Mouse (Mus musculus) Patski (cell line): ENCODE results near the gene Cggbp1. TPM values are rescaled to one million over a fixed set of nuclear protein-coding genes. Genes with fewer than 3 reads are reported as not detected.
A peak's percentile ranks its signal among the peaks of the same experiment; 100 is the strongest.
"Not testable (repeated sequence)": the region's sequence is repeated elsewhere in the genome, so short reads cannot be mapped to it uniquely, and the experiment has no call there.

ENCODE experiments used
- ATAC-seq: fragments of 100-300 bp; one replicate; pipeline ENCODE4 v1.8.0; 2021
- CTCF ChIA-PET: fragments of 350-600 bp; sonication (Branson Sonifier 250); formaldehyde crosslinking; loops from one replicate; lab custom pipeline; 2022; ENCODE audit warnings: inconsistent platforms; lab: Charles Lee
- POLR2A ChIA-PET: fragments of 350-600 bp; sonication (Branson Sonifier 250); formaldehyde crosslinking; loops from one replicate; lab custom pipeline; 2022; ENCODE audit warnings: antibody characterized with exemption, inconsistent platforms; lab: Charles Lee
- DNase-seq: peaks from one replicate; pipeline ENCODE4 v3.0.0-alpha.2; 2011; ENCODE audit warnings: low read depth, low spot score
- H3K27me3 ChIP-seq: fragments of 371-371 bp; one replicate; pipeline ENCODE4 v1.5.1; 2021
- CTCF ChIP-seq: fragments of 100-300 bp; IDR thresholded peaks from one replicate; pipeline ENCODE4 v1.5.1; 2021
- in situ Hi-C: fragments of 300-500 bp; cut with MboI; formaldehyde crosslinking; loops from 3 replicates; pipeline ENCODE4 v1.11.1; 2018; ENCODE audit warnings: low pct_unique_long_range_greater_than_20kb, mixed read lengths
- polyA plus RNA-seq: library from polyadenylated mRNA; unstranded; gene quantifications from one replicate; pipeline ENCODE4 v1.2.3, GENCODE M21; 2021

The Cggbp1 gene
- polyA plus RNA-seq, 1 experiment from 2014 or later = 55.2 TPM

DNA sequence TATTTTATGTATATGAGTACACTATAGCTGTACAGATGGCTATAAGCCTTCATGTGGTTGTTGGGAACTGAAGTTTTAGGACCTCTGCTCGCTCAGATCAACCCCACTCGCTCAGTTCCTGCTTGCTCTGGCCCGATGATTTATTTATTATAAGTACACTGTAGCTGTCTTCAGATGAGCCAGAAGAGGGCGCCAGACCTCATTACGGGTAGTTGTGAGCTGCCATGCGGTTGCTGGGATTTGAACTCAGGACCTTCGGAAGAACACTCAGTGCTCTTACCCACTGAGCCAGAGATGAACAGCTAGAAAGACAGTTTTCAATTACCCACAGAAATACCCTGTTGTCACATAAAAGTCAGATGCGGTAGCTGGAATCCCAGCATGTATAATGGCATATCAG, 5.8 kb upstream of the Cggbp1 start:
- ATAC-seq = no peak
- TF ChIP-seq CTCF = no peak
- POLR2A ChIA-PET = no interaction called here
- in situ Hi-C loops = no loop called here
- no peak for DNase-seq
- CTCF ChIA-PET = interaction anchor here (1.0 to 1.5 kb wide), 3 partner anchors 15 to 76 kb away, joined by 3 to 4 read pairs (median 4); no protein-coding TSS in a partner anchor
- H3K27me3 ChIP-seq = no peaks in the 10 kb centered on the region

DNA sequence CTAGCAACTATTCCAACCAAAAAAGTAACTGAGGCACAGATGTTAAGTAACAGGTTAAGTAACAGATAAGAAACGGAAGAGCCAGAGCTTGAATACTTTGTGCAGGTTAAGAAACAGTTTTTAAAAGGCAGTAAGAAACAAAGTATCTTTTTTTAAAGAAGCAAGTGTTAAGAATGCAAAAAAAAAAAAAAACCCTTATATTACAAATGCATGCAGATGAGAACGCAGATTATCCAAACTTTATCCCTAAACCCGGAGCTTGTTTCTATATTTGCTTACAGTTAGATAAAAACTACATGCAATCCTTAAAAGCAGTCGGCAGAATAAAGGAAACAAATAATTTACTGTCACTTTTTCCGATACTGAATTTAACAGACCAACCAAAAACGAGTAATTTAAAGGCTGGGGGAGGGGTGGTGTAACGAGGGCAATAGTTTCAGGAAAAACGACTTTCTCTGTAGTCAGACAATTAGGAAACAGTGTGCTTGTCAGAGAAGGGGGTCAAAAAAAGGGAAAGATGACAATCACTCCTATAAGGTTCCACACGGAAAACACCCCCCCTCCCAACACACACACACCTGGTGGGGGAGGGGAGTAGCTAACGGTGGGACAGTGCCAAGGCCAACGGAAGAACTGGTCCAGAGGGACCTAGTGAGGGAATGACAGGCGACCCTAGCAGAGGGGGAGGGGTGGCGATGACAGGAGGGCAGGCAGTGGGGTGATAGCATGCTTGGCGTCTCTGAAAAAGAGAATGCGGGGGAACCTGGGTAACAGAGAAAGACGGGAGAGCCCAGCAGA, 1.3 kb upstream of the Cggbp1 start:
- CTCF ChIA-PET = interaction anchor here (1.4 to 2.7 kb wide), 2 partner anchors 11 to 13 kb away, joined by 3 to 8 read pairs; no protein-coding TSS in a partner anchor
- in situ Hi-C loops = loop anchor here (25.0 kb wide), 1 partner anchor 962 kb away; the partner anchor contains the start of gene Vgll3

DNA sequence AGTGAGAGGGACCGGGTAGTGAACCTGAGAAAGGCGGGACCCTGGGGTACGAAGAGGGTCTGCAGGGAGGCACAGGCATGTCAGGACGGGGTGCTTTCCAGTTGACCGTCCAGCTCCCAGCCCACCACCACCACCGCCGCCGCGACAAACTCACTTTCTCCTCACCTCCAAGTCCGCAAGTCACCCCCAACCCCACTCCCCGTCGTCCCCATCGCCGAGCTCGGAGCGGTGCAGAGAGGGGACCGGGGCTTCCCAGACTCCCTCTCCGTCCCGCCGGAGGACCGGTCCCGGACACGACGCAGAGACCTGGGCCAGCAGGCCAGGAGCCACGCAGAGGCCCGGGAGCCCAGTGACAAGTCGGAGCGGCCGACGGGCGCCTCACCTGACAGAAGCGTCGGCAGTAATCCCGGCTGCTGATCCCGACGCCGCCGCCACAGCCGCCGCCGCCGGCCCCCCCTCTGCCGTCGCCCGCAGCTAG, 672 bp upstream of the Cggbp1 start:
- no peaks in the 10 kb centered on the region for H3K27me3 ChIP-seq
- ATAC-seq = peak; percentile 17
- POLR2A ChIA-PET = interaction anchor here (0.8 to 1.4 kb wide), 4 partner anchors 12 to 81 kb away, joined by 3 to 6 read pairs (median 4); partner anchors contain the start of gene 4930453N24Rik
- TF ChIP-seq CTCF = no peak
- DNase-seq = no peak
- CTCF ChIA-PET = interaction anchor here (1.4 to 2.7 kb wide), 2 partner anchors 12 to 13 kb away, joined by 3 to 8 read pairs; no protein-coding TSS in a partner anchor
- in situ Hi-C loops = loop anchor here (25.0 kb wide), 1 partner anchor 961 kb away; the partner anchor contains the start of gene Vgll3

More for the DNA sequence above, 1.3 kb upstream of the Cggbp1 start:
- DNase-seq = no peak
- TF ChIP-seq CTCF = no peak
- no peaks in the 10 kb centered on the region for H3K27me3 ChIP-seq
- POLR2A ChIA-PET = interaction anchor here (0.6 to 1.4 kb wide), 4 partner anchors 12 to 80 kb away, joined by 3 to 6 read pairs (median 4); partner anchors contain the start of gene 4930453N24Rik
- ATAC-seq = no peak

DNA sequence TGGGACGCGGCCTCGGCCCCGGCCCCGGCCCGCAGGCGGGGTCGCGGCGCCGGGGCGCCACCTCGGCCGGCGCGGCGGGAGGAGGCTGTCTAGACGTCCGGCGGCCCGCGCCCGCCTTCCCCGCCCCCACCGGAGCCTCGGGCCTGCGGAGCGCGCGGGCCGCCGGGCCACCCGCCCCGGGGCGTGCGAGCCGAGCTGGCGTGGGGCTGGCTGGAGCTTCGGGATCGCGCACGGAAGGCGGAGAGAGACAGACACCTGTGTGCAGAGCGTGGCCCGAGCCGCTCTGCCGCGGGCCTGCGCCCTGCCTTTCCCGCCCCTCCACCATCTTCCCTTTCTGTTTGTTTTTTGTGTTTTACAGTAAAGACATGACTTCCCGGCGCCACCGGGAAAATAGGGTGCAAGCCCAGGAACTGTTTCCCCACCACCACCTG, 660 bp downstream of the Cggbp1 start:
- CTCF ChIA-PET = no interaction called here

DNA sequence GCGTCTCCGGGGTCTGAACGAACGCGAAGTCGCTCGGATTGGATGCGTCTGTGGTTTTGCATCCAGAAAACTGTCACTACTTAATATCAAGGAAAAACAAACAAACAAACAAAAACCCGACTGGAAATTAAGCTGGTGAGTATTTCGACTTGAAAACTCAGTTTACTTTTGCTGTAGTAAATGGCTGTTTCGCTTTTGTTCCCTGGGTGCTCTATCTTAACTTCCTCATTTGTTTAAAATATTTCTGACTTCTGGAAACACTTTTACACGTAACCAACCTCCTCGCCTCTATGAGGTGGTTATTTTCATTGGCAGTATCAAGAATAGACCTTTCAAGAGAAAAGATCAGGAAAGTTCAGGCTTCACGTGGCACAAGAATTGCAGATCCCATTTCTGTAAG, 1.1 kb downstream of the Cggbp1 start:
- ChIA-PET CTCF (no interaction called here), POLR2A (interaction anchor here (1.0 to 1.3 kb wide), 2 partner anchors 21 to 82 kb away, joined by 3 to 4 read pairs; partner anchors contain the start of gene 4930453N24Rik)
- no peak for TF ChIP-seq CTCF
- H3K27me3 ChIP-seq = no peaks in the 10 kb centered on the region
- ATAC-seq (no peak), DNase-seq (no peak)
- in situ Hi-C loops = loop anchor here (25.0 kb wide), 1 partner anchor 959 kb away; the partner anchor contains the start of gene Vgll3

More for the DNA sequence above, 660 bp downstream of the Cggbp1 start:
- peak; percentile 15 for ATAC-seq
- in situ Hi-C loops = loop anchor here (25.0 kb wide), 1 partner anchor 960 kb away; the partner anchor contains the start of gene Vgll3
- no peak for TF ChIP-seq CTCF
- H3K27me3 ChIP-seq = no peaks in the 10 kb centered on the region
- no peak for DNase-seq
- POLR2A ChIA-PET = interaction anchor here (1.0 to 1.3 kb wide), 2 partner anchors 22 to 82 kb away, joined by 3 to 4 read pairs; partner anchors contain the start of gene 4930453N24Rik

DNA sequence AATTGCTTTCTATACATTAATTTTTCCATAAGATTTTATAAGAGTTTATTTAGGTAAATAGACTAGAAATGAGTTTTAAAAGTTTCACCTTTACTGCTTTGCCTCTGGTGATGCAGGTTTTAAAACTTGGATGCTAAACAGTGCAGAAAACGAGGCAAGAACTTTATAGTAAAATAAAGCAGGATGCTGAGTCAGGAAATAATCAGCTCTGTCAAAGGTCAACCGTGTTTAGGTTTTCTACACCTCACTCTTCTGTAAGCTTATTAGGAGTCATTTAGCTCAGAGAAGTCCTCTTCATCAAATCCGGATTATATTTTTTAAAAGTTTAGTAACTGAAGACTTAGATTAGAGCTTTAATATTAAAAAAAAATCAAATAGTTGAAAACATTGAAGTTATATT, 5.2 kb downstream of the Cggbp1 start:
- no peak for ATAC-seq
- H3K27me3 ChIP-seq = no peaks in the 10 kb centered on the region
- DNase-seq = no peak
- CTCF ChIA-PET = no interaction called here
- in situ Hi-C loops = loop anchor here (5.0 to 25.0 kb wide), 2 partner anchors 90 to 955 kb away; partner anchors contain the start of gene Vgll3
- TF ChIP-seq CTCF = no peak
- POLR2A ChIA-PET = no interaction called here

DNA sequence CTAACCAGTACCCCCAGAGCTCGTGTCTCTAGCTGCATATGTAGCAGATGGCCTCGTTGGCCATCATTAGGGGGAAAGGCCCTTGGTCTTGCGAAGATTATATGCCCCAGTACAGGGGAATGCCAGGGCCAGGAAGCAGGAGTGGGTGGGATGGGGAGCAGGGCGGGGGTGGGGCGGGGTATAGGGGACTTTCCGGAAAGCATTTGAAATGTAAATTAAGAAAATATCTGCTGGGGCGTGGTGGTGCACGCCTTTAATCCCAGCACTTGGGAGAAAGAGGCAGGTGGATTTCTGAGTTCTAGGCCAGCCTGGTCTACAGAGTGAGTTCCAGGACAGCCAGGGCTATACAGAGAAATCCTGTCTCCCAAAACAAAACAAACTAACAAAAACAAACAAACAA, 14.0 kb downstream of the Cggbp1 start:
- CTCF ChIA-PET, DNase-seq, POLR2A ChIA-PET, ATAC-seq, H3K27me3 ChIP-seq: not testable (repeated sequence)
- in situ Hi-C loops = loop anchor here (25.0 kb wide), 1 partner anchor 946 kb away; the partner anchor contains the start of gene Vgll3

DNA sequence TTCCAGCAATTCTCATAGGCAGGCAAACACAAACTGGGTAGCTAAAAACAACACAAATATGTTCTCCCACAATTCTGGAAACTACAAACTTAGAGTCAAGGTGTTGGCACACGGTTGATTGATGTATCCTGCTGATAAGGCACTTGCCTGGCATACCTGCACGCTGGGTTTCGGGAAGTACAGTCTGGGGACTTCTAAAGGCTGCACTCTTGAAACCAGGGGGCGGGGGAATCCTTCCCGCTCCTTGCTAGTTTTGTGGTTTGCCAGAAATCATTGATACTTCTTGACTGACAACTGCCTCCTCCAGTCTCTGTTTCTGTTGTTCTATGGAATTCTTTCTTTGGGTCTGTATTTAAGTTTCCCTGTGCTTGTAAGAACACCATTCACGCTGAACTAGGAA, 16.8 kb downstream of the Cggbp1 start:
- TF ChIP-seq CTCF = no peak
- no peak for ATAC-seq
- CTCF ChIA-PET = interaction anchor here (1.4 kb wide), 1 partner anchor 10 kb away, joined by 4 read pairs; no protein-coding TSS in a partner anchor
- no peaks in the 10 kb centered on the region for H3K27me3 ChIP-seq
- DNase-seq = no peak
- POLR2A ChIA-PET = no interaction called here
- in situ Hi-C loops = loop anchor here (25.0 kb wide), 1 partner anchor 944 kb away; the partner anchor contains the start of gene Vgll3

DNA sequence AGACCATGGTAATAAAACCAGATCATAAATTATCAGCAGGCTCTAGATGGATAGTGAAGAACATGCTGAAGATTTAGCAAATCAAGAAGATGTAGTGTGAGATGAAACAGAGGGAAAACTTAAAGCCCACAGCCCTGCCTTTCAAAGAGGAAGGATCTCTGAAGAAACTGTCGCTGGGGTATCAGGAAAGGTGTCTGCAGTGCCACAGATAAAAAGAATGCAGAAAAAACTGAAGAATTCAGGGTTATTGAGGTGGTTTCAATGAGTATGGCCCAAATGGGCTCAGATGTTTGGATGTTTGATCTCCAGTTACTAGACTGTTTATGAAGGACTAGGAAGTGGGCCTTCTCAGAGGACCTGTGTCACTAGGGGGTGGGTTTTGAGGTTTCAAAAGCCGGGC, 17.8 kb downstream of the Cggbp1 start:
- no peak for TF ChIP-seq CTCF
- DNase-seq (no peak), ATAC-seq (no peak)
- in situ Hi-C loops = loop anchor here (25.0 kb wide), 1 partner anchor 943 kb away; the partner anchor contains the start of gene Vgll3
- POLR2A ChIA-PET = no interaction called here
- H3K27me3 ChIP-seq = no peaks in the 10 kb centered on the region
- CTCF ChIA-PET = interaction anchor here (1.4 kb wide), 1 partner anchor 11 kb away, joined by 4 read pairs; no protein-coding TSS in a partner anchor

DNA sequence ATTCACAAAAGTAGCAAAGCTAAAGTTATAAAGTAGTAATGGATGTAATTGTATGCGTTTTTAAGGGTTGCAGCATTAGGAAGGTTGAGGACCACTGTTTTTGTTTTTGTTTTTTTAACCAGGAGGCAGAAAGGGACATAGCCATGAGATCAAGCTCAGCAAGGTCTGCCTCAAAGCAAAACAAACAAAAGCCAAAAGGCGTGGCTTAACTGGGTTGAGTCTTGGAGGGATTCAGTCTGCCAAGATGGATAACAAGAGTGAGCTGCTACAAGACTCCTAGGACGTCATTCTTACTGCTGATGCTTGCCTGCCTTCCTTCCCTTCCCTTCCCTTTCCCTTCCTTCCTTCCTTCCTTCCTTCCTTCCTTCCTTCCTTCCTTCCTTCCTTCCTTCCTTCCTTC, 20.5 kb downstream of the Cggbp1 start:
- no peak for TF ChIP-seq CTCF
- in situ Hi-C loops = loop anchor here (25.0 kb wide), 1 partner anchor 940 kb away; the partner anchor contains the start of gene Vgll3
- ChIA-PET POLR2A (interaction anchor here (1.4 kb wide), 1 partner anchor 21 kb away, joined by 4 read pairs; the partner anchor contains the start of genes Cggbp1 and Zfp654), CTCF (interaction anchor here (1.8 kb wide), 1 partner anchor 14 kb away, joined by 5 read pairs; no protein-coding TSS in a partner anchor)
- ATAC-seq = no peak
- no peaks in the 10 kb centered on the region for H3K27me3 ChIP-seq
- no peak for DNase-seq
